ENCODE assay signal across 11 mouse cellular contexts in genomic region chr1:153095328-153095727, GRCm38 (mm10).
"Had no signal": no experiment of that assay in that cellular context is flagged by ENCODE, and none has a peak within 500 bp of the region (broad histone marks: within the 10 kb centered on the region; RNA-seq: fewer than 3 reads in every experiment).

No protein-coding gene starts in this region.

- DNase-seq: kidney, adult 11 months; left cerebral cortex, postnatal 4 days; lung, adult 18-20 months; right cerebral cortex, postnatal 14 days; thymus, adult 2 months; thymus, postnatal 25 days had no signal

- H3K36me3 ChIP-seq: limb, embryonic 13.5 days; midbrain, embryonic 12.5 days; stomach, embryonic 15.5 days had no signal

- H3K4me2 ChIP-seq: limb, embryonic 13.5 days; midbrain, embryonic 12.5 days; neural tube, embryonic 13.5 days; stomach, embryonic 15.5 days had no signal

- H3K27ac ChIP-seq: limb, embryonic 13.5 days; liver, embryonic 14.5 days; midbrain, embryonic 12.5 days; neural tube, embryonic 13.5 days; stomach, embryonic 15.5 days had no signal

- H3K9me3 ChIP-seq: limb, embryonic 13.5 days; midbrain, embryonic 12.5 days; neural tube, embryonic 13.5 days; stomach, embryonic 15.5 days had no signal

- H3K4me3 ChIP-seq: limb, embryonic 13.5 days; midbrain, embryonic 12.5 days; neural tube, embryonic 13.5 days; stomach, embryonic 15.5 days had no signal

- H3K9ac ChIP-seq: limb, embryonic 13.5 days; liver, embryonic 14.5 days; midbrain, embryonic 12.5 days; neural tube, embryonic 13.5 days; stomach, embryonic 15.5 days had no signal

- H3K27me3 ChIP-seq: limb, embryonic 13.5 days; neural tube, embryonic 13.5 days; stomach, embryonic 15.5 days had no signal
